Mouse (Mus musculus): ENCODE results near the gene Commd1.
A peak's percentile ranks its signal among the peaks of the same experiment; 100 is the strongest.

The Commd1 gene

GRCm38 (mm10) chr11:22860335-22861227, 121.6 kb downstream of the Commd1 start, which contains the start of gene B3gnt2:
Gene B3gnt2, minus strand, starts transcription at chr11:22860961.
- DNase-seq (ENCODE audit: low read depth, low spot score) = peak; percentile 79

GRCm38 (mm10) chr11:22859633-22860334, 122.4 kb downstream of the Commd1 start:
- peak; percentile 89 for DNase-seq (ENCODE audit: low read depth, low spot score)

- peak; percentile 43 for DNase-seq (ENCODE audit: low read depth, low spot score)
Observed at GRCm38 (mm10) chr11:22859301-22859632, 122.9 kb downstream of the Commd1 start.

GRCm38 (mm10) chr11:22858441-22859300, 123.5 kb downstream of the Commd1 start:
- DNase-seq (ENCODE audit: low read depth, low spot score) = no peak

GRCm38 (mm10) chr11:22857705-22858440, 124.3 kb downstream of the Commd1 start:
- no peak for DNase-seq (ENCODE audit: low read depth, low spot score)

GRCm38 (mm10) chr11:22857106-22857704, 125.0 kb downstream of the Commd1 start:
- no peak for DNase-seq (ENCODE audit: low read depth, low spot score)

- DNase-seq (ENCODE audit: low read depth, low spot score) = no peak
Observed at GRCm38 (mm10) chr11:22856371-22856965, 125.7 kb downstream of the Commd1 start.

- no peak for DNase-seq (ENCODE audit: low read depth, low spot score)
Observed at GRCm38 (mm10) chr11:22854571-22854970, 127.6 kb downstream of the Commd1 start.

- DNase-seq (ENCODE audit: low read depth, low spot score) = no peak
Observed at GRCm38 (mm10) chr11:22853477-22854157, 128.6 kb downstream of the Commd1 start.

- no peak for DNase-seq (ENCODE audit: low read depth, low spot score)
Observed at GRCm38 (mm10) chr11:22852510-22852909, 129.7 kb downstream of the Commd1 start.

GRCm38 (mm10) chr11:22851416-22851815, 130.8 kb downstream of the Commd1 start:
- DNase-seq (ENCODE audit: low read depth, low spot score) = peak; percentile 88

GRCm38 (mm10) chr11:22850077-22850476, 132.1 kb downstream of the Commd1 start:
- DNase-seq (ENCODE audit: low read depth, low spot score) = no peak

- DNase-seq (ENCODE audit: low read depth, low spot score) = no peak
Observed at GRCm38 (mm10) chr11:22848649-22849195, 133.5 kb downstream of the Commd1 start.

GRCm38 (mm10) chr11:22847732-22848648, 134.2 kb downstream of the Commd1 start:
- no peak for DNase-seq (ENCODE audit: low read depth, low spot score)

- no peak for DNase-seq (ENCODE audit: low read depth, low spot score)
Observed at GRCm38 (mm10) chr11:22846960-22847731, 135.0 kb downstream of the Commd1 start.
